Mouse (Mus musculus) erythroblast, embryonic 14.5 days (primary cell): ENCODE data around the gene Abcg8. TPM values are rescaled to one million over a fixed set of nuclear protein-coding genes. Genes with fewer than 3 reads are reported as not detected.

ENCODE experiments used
- H3K27me3 ChIP-seq: 2 replicates; pipeline ENCODE4 v1.6.1; 2012; ENCODE audit warnings: inconsistent platforms; ENCODE audit not compliant: control insufficient read depth
- H3K36me3 ChIP-seq: 2 replicates; pipeline ENCODE4 v1.6.1; 2012; ENCODE audit warnings: mild to moderate bottlenecking, inconsistent platforms; ENCODE audit not compliant: control insufficient read depth
- H3K4me1 ChIP-seq: 2 replicates; pipeline ENCODE4 v1.6.1; 2012; ENCODE audit warnings: inconsistent platforms; ENCODE audit not compliant: control insufficient read depth
- H3K4me3 ChIP-seq: replicated peaks from 2 replicates; pipeline ENCODE3; 2012; ENCODE audit warnings: moderate library complexity, mild to moderate bottlenecking, inconsistent platforms
- H3K9me3 ChIP-seq: 2 replicates; pipeline ENCODE4 v1.6.1; 2012; ENCODE audit warnings: low read length, inconsistent platforms, mixed read lengths; ENCODE audit not compliant: control insufficient read depth
- GATA1 ChIP-seq: IDR thresholded peaks from 2 replicates; pipeline ENCODE4 v1.6.1; 2012; ENCODE audit warnings: low read length, inconsistent platforms, mixed read lengths
- TAL1 ChIP-seq: IDR thresholded peaks from 3 replicates; pipeline ENCODE4 v1.6.1; 2012; ENCODE audit warnings: low read length, inconsistent platforms, mixed read lengths
- polyA plus RNA-seq: library from polyadenylated mRNA; stranded (reverse); fragments of >175 nt; gene quantifications from 2 replicates; pipeline ENCODE4 v1.2.3, GENCODE M21; 2012

Abcg8 gene
- polyA plus RNA-seq, 1 experiment: not detected

DNA sequence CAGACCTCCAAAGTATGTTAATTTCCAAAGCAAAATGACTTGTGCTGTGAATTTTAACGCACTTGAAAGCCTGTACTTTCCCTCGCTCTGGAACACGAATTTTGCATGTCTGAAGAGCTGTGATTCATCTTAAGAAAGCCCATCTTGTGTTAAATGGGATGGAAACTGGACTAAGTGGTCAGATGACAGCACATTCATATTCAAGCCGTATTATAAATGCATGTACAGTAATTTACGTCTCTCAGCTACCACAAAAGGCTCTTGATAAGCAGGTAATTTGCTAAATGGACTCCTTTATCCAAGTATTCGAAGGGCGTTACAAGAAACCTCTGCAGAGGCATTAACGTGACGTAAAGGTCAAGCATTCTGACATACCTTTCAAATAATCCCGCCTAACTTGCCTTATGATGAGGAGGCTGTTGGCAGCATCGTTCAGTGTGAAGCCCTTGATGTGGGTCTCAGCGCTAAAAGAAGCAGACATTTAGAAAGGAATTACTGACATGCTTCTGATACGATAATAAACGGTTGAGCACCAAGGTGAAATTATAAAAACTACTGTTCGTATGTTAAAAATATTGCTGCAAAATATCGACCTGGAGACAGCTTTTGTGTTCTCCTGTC is 40.3 kb downstream of the Abcg8 start:
- peaks cover 64% of the 10 kb centered on the region for H3K36me3 ChIP-seq

DNA sequence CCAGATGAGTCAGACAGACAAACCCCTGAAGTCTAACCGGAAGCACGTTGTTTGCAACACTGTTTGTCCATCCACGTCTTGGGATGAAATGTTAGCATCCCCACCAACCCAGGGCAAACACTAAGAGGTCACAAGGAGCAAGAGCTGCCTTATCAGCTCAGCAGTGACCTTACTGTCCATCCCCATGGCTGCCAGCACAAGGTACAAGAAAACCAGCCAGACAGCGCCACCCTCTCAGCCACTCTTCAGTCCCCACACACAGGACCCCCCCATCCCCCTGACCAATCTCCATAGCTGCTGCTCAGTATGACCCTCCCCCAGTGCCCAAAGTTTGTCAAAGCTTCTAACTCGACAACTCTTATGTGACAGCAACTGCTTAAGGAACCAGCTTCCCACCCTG is 41.3 kb downstream of the Abcg8 start:
- no peaks in the 10 kb centered on the region for H3K9me3 ChIP-seq
- peaks cover 65% of the 10 kb centered on the region for H3K36me3 ChIP-seq
- H3K4me3 ChIP-seq: no peak overlapping the region
- no peaks in the 10 kb centered on the region for H3K27me3 ChIP-seq
- no peaks in the 10 kb centered on the region for H3K4me1 ChIP-seq
- TF ChIP-seq TAL1: no peak
- TF ChIP-seq GATA1: no peak

More for the DNA sequence above, 40.3 kb downstream of the Abcg8 start:
- no peaks in the 10 kb centered on the region for H3K4me1 ChIP-seq
- H3K27me3 ChIP-seq: no peaks in the 10 kb centered on the region
- TF ChIP-seq GATA1 (no peak), TAL1 (no peak)
- no peaks in the 10 kb centered on the region for H3K9me3 ChIP-seq
- H3K4me3 ChIP-seq: no peak overlapping the region

- no peaks in the 10 kb centered on the region for H3K27me3 ChIP-seq
- H3K9me3 ChIP-seq: no peaks in the 10 kb centered on the region
- H3K4me1 ChIP-seq: no peaks in the 10 kb centered on the region
- peaks cover 66% of the 10 kb centered on the region for H3K36me3 ChIP-seq
- TF ChIP-seq TAL1: no peak
- TF ChIP-seq GATA1: no peak
- no peak overlapping the region for H3K4me3 ChIP-seq
Observed at GRCm38 (mm10) chr17:84719105-84719504, 43.0 kb downstream of the Abcg8 start.

- Histone ChIP-seq H3K9me3 (no peaks in the 10 kb centered on the region), H3K4me1 (peaks cover 25% of the 10 kb centered on the region), H3K36me3 (peaks cover 81% of the 10 kb centered on the region), H3K27me3 (no peaks in the 10 kb centered on the region), H3K4me3 (no peak overlapping the region)
- no peak for TF ChIP-seq TAL1
- no peak for TF ChIP-seq GATA1
Observed at GRCm38 (mm10) chr17:84724028-84724427, 47.9 kb downstream of the Abcg8 start.

DNA sequence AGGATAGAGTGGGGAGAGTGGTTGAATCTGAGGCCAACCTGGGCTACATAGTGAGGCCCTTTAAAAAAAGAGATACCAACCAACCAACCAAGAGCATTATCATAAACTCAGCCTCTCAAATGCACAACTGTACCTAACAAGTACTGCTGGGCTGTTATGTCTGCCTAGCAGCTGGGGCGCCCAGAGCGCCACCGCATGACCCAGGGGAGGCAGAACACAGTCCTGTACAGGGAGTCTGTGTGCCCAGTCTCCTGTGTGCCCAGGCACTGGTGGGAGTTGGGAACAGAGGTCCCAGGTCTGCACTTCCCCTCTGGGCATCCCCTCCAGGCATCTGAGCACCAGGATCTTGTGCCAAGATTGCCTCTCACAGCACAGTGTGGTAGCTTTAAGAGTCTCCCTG is 49.1 kb downstream of the Abcg8 start:
- Histone ChIP-seq H3K4me3 (no peak overlapping the region), H3K36me3 (peaks cover 84% of the 10 kb centered on the region), H3K27me3 (no peaks in the 10 kb centered on the region), H3K4me1 (peaks cover 36% of the 10 kb centered on the region), H3K9me3 (no peaks in the 10 kb centered on the region)
- TF ChIP-seq TAL1 (no peak), GATA1 (no peak)

GRCm38 (mm10) chr17:84728201-84728911 is 52.3 kb downstream of the Abcg8 start:
- Histone ChIP-seq H3K4me1 (peaks cover 54% of the 10 kb centered on the region), H3K4me3 (no peak overlapping the region), H3K36me3 (peaks cover 79% of the 10 kb centered on the region), H3K27me3 (no peaks in the 10 kb centered on the region), H3K9me3 (no peaks in the 10 kb centered on the region)
- peak; percentile 28; the same call in 1 of the 3 replicates for TF ChIP-seq TAL1
- peak; percentile 54 for TF ChIP-seq GATA1

GRCm38 (mm10) chr17:84729140-84729539 is 53.0 kb downstream of the Abcg8 start:
- no peak overlapping the region for H3K4me3 ChIP-seq
- peaks cover 76% of the 10 kb centered on the region for H3K36me3 ChIP-seq
- H3K27me3 ChIP-seq: no peaks in the 10 kb centered on the region
- TF ChIP-seq TAL1: no peak
- TF ChIP-seq GATA1: no peak
- H3K4me1 ChIP-seq: peaks cover 54% of the 10 kb centered on the region
- H3K9me3 ChIP-seq: no peaks in the 10 kb centered on the region

GRCm38 (mm10) chr17:84731361-84731760 is 55.3 kb downstream of the Abcg8 start:
- peaks cover 68% of the 10 kb centered on the region for H3K36me3 ChIP-seq
- TF ChIP-seq TAL1: no peak
- no peak for TF ChIP-seq GATA1
- no peak overlapping the region for H3K4me3 ChIP-seq
- no peaks in the 10 kb centered on the region for H3K9me3 ChIP-seq
- no peaks in the 10 kb centered on the region for H3K27me3 ChIP-seq
- peaks cover 53% of the 10 kb centered on the region for H3K4me1 ChIP-seq

DNA sequence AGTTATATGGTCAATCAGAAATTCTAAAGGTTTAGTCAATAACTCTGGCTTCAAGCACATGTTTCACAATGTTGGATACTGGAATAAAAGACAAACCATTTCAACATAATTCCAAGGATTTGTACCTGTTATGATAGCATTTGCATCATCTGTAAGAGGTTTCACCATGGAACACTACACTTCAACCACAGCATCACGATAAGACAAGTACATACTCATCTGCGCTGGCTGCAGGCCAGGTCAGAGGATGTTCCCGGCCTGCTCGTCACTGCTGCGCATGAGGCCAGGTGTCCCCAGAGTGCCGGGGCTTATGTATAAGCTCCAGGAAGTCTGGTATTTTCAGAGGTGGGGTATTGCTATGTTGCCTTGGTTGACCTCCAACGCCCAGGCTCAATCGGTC is 56.5 kb downstream of the Abcg8 start:
- no peaks in the 10 kb centered on the region for H3K27me3 ChIP-seq
- peaks cover 47% of the 10 kb centered on the region for H3K4me1 ChIP-seq
- TF ChIP-seq TAL1: no peak
- no peak for TF ChIP-seq GATA1
- H3K9me3 ChIP-seq: no peaks in the 10 kb centered on the region
- peaks cover 59% of the 10 kb centered on the region for H3K36me3 ChIP-seq
- no peak overlapping the region for H3K4me3 ChIP-seq

- Histone ChIP-seq H3K36me3 (peaks cover 49% of the 10 kb centered on the region), H3K4me1 (peaks cover 8% of the 10 kb centered on the region), H3K9me3 (no peaks in the 10 kb centered on the region), H3K4me3 (no peak overlapping the region), H3K27me3 (no peaks in the 10 kb centered on the region)
- TF ChIP-seq TAL1 (no peak), GATA1 (no peak)
Observed at GRCm38 (mm10) chr17:84736719-84737118, 60.6 kb downstream of the Abcg8 start.
